Comparison of ENCODE assay signal across 9 mouse cellular contexts in genomic region chr1:193086842-193087476, GRCm38 (mm10). TPM values are rescaled to one million over a fixed set of nuclear protein-coding genes. Genes with fewer than 3 reads are reported as not detected.
DNase-seq lines count a peak whose midpoint lies in the region; TF ChIP-seq lines count a peak whose summit lies in the region.
"Had no signal": no experiment of that assay in that cellular context is flagged by ENCODE, and none has a peak within 500 bp of the region (broad histone marks: within the 10 kb centered on the region; RNA-seq: fewer than 3 reads in every experiment).

No protein-coding gene starts in this region.

- TF ChIP-seq CTCF in heart, adult 2 months (IDR thresholded peaks at IDR 0.05), result no peak

- intact Hi-C loops in heart, adult 2 months (cut with DNase I), result loop anchor here (5.0 kb wide), 1 partner anchor 300 kb away; no protein-coding TSS in a partner anchor

- peaks cover 17% of the 10 kb centered on the region for H3K4me1 ChIP-seq in heart, adult 2 months (ENCODE audit: control insufficient read depth, insufficient read depth, low read length)
- peaks cover 3% of the 10 kb centered on the region; the same call in 1 of the 2 replicates for H3K4me1 ChIP-seq in heart, embryonic 10.5 days

- peak; percentile 55 to 68 for DNase-seq in heart, adult 2 months
- DNase-seq in heart, embryonic 10.5 days (ENCODE audit: low spot score), result no peak
- DNase-seq in adrenal gland, adult 8-10 months, result peak; percentile 80
- DNase-seq in heart, adult 8-10 months (ENCODE audit: low spot score), result peak; percentile 65
- DNase-seq in lung, postnatal 36 days, result peak; percentile 59
- peak; percentile 59 for DNase-seq in thymus, postnatal 4 days
- DNase-seq in cerebellum, postnatal 25 days, result no peak
- DNase-seq in spleen, postnatal 14 days (ENCODE audit: low spot score in 2 of 2), result no peak

- 0 out of 2 replicates have a peak, but pooled peaks have one; percentile 20 for TF ChIP-seq EP300 in heart, adult 2 months (IDR thresholded peaks at IDR 0.05; ENCODE audit: insufficient read depth, low read depth, low read length)

- H3K4me3 ChIP-seq in heart, adult 2 months, result no peak overlapping the region
- no peak overlapping the region for H3K4me3 ChIP-seq in heart, embryonic 10.5 days
- H3K4me3 ChIP-seq: embryonic facial prominence, embryonic 12.5 days had no signal

- no peak overlapping the region for H3K9ac ChIP-seq in heart, adult 2 months (ENCODE audit: low read depth, low read length)
- H3K9ac ChIP-seq: embryonic facial prominence, embryonic 12.5 days had no signal

- no peaks in the 10 kb centered on the region for H3K9me3 ChIP-seq in heart, embryonic 10.5 days
- H3K9me3 ChIP-seq: embryonic facial prominence, embryonic 12.5 days had no signal

- TF ChIP-seq POLR2A in heart, adult 2 months (IDR thresholded peaks at IDR 0.05; ENCODE audit: insufficient read depth, low read depth, low read length), result no peak

- H3K79me2 ChIP-seq in heart, adult 2 months (replicated peaks; ENCODE audit: control insufficient read depth, insufficient read depth, low read length), result no peaks in the 10 kb centered on the region

- peak overlapping the region; percentile 72 for H3K27ac ChIP-seq in heart, adult 2 months
- H3K27ac ChIP-seq in heart, embryonic 10.5 days, result no peak overlapping the region
- H3K27ac ChIP-seq: embryonic facial prominence, embryonic 12.5 days had no signal

- H3K36me3 ChIP-seq in heart, adult 2 months (ENCODE audit: control insufficient read depth, insufficient read depth, low read length), result no peaks in the 10 kb centered on the region
- H3K36me3 ChIP-seq in heart, embryonic 10.5 days, result no peaks in the 10 kb centered on the region
- H3K36me3 ChIP-seq: embryonic facial prominence, embryonic 12.5 days had no signal

- WGBS in heart, adult 2 months, result 57% methylated on average over 9 of the region's 9 CpGs
- 67% methylated on average over 9 of the region's 9 CpGs for WGBS in heart, embryonic 10.5 days

- H3K27me3 ChIP-seq in heart, adult 2 months (ENCODE audit: control insufficient read depth, insufficient read depth, low read length), result no peaks in the 10 kb centered on the region
- no peaks in the 10 kb centered on the region; the same call in 1 of the 2 replicates for H3K27me3 ChIP-seq in heart, embryonic 10.5 days (ENCODE audit: insufficient read depth, poor library complexity, severe bottlenecking)
- H3K27me3 ChIP-seq: embryonic facial prominence, embryonic 12.5 days had no signal

RNA-seq across cellular contexts. Expression of gene Diexf, which starts 43.1 kb away (rescaled TPM):
- total RNA-seq in heart, adult 2 months (2021), result 10 to 100 TPM in 1 of 2 experiments, 1 to 10 TPM in 1; 7.8 to 10.2 TPM
- polyA plus RNA-seq in heart, adult 2 months (2012; rRNA removed), result 7.3 and 17.5 TPM in 2 replicates
- 5.2 and 8.7 TPM in 2 replicates for polyA plus RNA-seq in heart, embryonic 10.5 days (2016; fragmentation: Nextera tagmentation; extraction: Ambion mirVana)
- total RNA-seq in adrenal gland, adult 8-10 months (2022), result 10 to 100 TPM; 16.7 to 24.1 (median 20.8) TPM
- total RNA-seq in heart, adult 8-10 months (2022), result 1 to 10 TPM; 7.4 to 9.8 (median 9.0) TPM

RNA-seq across cellular contexts. Expression of gene Syt14, which starts 51.4 kb away (rescaled TPM):
- total RNA-seq in heart, adult 2 months (2021), result under 1 TPM; 0.34 to 0.41 TPM
- polyA plus RNA-seq in heart, adult 2 months (2012; rRNA removed), result 0.02 TPM in 1 of 2 replicates, not detected in the other
- 1.7 and 1.9 TPM in 2 replicates for polyA plus RNA-seq in heart, embryonic 10.5 days (2016; fragmentation: Nextera tagmentation; extraction: Ambion mirVana)
- total RNA-seq in adrenal gland, adult 8-10 months (2022), result 10 to 100 TPM; 12.0 to 15.9 (median 14.8) TPM
- total RNA-seq in heart, adult 8-10 months (2022), result under 1 TPM; 0.20 to 0.75 (median 0.23) TPM

Comparison
In these comparisons a context has a peak if more than half of its experiments do, and no peak if none do; other contexts are left out.
1. DNase-seq: peak in heart, adult 2 months (2 of 2), adrenal gland, adult 8-10 months (single experiment), heart, adult 8-10 months (single experiment), lung, postnatal 36 days (single experiment) and thymus, postnatal 4 days (single experiment); none in heart, embryonic 10.5 days (single experiment), cerebellum, postnatal 25 days (0 of 2) and spleen, postnatal 14 days (0 of 2).
2. RNA of gene Syt14, which starts 51.4 kb away (total RNA-seq): 12.0 to 15.9 TPM in adrenal gland, adult 8-10 months; 0.34 to 0.41 TPM in heart, adult 2 months and 0.20 to 0.75 TPM in heart, adult 8-10 months; every median in the first group is over 4 times any median in the second.